Mouse (Mus musculus): Measurements from ENCODE around the gene Rundc3b.

DNA sequence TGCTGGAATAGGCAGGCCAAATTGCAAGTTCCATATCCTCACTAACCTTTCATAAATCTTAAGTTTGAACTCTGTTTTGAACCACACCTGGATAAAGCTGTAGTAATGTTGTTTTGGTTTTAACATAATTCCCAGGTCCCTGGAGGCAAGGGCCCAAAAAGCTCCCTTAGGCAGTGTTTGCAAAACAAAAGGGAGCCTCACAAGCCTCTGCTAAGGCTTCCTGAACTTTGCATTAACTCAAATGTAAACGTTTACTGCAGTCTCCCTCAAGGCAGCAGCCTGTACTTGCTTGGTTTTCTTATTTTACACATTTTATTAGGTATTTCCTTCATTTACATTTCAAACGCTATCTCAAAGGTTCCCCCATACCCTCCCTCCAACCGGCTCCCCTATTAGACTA is 103.7 kb downstream of the Rundc3b start:
- TF ChIP-seq CTCF (IDR thresholded peaks at IDR 0.05; ENCODE audit: control insufficient read depth, insufficient read depth, insufficient replicate concordance, low read depth, low read length) (no peak), POLR2A (IDR thresholded peaks at IDR 0.05; ENCODE audit: control insufficient read depth, low read depth, low read length) (no peak)
